Mouse (Mus musculus): Measurements from ENCODE around the gene C2cd4d.

DNA sequence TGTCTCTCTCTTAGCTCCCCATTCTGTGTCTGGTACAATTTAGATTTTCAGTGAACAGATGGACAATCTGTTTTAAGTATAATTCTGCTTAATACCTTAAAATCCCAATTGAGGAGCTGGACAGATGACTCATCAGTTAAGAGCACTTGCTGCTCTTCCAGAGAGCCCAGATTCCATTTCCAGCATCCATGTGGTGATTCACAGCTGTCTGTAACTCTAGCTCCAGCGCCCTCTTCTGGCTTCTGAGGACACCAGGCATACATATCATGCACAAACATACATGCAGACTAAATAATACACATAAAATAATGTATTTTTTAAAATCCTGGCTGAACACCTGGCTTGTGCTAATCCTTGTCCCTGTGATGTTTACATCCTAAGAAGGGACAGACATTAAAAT is 1.4 kb upstream of the C2cd4d start:
- TF ChIP-seq GATA1 (IDR thresholded peaks at IDR 0.05; ENCODE audit: borderline replicate concordance, low read length) = no peak
- TF ChIP-seq FLI1 (IDR thresholded peaks at IDR 0.05; ENCODE audit: low read length) = no peak
